Mouse (Mus musculus): ENCODE measurements around the gene Noct. TPM values are rescaled to one million over a fixed set of nuclear protein-coding genes. Genes with fewer than 3 reads are reported as not detected.
"Not testable (repeated sequence)": the region's sequence is repeated elsewhere in the genome, so short reads cannot be mapped to it uniquely, and the experiment has no call there.

Noct gene
- total RNA-seq, 4 experiments from 2014 or later, result 32.2 to 45.2 (median 41.6) TPM

DNA sequence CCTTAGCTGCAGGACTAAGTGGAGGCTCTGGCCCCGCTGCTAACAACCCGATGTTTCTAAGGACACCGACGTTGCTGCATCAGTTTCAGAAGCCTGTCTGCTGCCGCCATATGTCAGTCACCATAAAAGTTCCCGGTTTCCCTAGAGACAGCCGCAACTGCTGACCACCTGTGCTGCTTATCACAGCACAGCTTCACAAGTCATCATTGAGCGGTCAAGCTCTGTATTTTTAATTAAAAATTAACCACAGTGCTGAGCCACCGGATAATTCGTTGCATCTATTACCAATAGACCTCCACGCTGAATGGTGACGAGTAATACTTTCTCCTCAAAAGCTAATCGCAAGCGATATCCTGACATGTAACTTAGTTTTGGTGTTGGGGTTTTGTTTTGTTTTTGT is 19.4 kb upstream of the Noct start:
- DNase-seq (ENCODE audit: low spot score), result no peak

DNA sequence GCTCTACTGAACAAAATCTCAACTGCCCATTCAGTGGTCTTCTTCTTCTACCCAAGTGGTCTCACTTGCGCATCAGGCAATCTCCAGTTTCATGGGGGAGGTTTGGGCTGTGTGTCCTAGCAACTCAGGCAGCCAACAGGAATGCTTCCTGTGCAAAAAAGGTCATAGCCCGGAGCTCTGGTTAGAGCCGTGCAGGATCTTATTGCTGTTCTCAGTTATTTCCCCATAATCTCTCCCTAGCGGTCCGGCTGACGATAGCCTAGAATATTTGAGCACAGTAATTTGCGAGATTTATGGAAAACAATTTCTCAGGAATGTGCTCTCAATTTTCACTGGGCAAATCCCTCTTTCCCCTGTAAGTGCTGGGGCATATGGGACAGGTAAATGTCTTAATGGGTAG is 17.7 kb upstream of the Noct start:
- DNase-seq (ENCODE audit: low spot score), result no peak

DNA sequence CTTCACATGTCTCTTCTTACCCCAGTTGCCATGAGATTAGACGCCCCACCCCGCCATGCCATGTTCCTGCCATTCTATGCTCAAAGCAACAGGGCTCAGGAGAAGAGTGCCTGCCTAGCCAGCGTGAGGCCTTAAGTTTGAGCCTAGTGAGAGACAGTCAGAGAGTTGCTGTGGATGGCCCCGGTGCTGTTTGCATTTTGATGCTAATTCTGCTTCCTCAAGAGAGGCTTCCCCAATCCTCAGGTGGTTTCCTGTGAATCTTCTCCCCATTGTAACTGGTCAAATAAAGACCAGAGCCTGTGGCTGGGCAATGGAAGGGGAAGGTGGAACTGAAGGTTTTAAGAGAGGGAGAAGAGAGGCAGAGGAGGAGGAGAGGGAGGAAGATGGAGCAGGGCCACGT is 15.6 kb upstream of the Noct start:
- no peak for DNase-seq (ENCODE audit: low spot score)

DNA sequence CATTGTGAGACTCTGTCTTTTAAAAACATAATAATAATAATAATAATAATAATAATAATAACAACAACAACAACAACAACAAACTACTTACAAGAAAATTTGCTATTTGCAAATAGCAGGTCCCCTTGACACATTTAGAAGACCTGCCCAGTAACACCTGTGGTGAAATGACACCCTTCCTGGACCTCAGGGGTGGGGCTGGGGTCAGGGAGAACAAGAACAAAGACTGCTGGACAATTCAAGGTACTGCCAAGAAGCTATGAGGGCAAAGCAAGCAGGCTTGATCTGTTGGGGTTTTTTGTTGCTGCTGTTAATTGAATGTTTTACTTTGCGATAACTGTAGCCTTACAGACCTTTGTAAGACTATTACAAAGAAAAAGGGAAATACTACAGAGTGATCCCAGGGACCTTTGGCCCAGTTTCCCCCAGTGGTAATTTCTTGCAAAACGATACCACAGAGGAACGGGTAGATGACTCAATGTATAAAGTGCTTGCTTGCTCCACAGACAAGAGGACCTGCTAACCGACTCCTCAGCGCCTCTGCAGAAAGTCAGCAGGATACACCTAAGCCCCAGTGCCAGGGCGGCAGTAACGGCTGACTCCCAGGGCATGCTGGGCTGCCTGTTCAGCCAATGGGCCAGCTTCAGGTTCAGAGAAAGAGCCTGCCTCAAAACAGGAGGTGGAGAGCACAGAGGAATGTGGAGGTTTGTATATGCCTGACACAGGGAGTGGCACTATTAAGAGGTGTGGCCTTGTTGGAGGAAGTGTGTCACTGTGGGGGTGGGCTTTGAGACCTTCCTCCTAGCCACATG is 14.5 kb upstream of the Noct start:
- DNase-seq (ENCODE audit: low spot score), result no peak

DNA sequence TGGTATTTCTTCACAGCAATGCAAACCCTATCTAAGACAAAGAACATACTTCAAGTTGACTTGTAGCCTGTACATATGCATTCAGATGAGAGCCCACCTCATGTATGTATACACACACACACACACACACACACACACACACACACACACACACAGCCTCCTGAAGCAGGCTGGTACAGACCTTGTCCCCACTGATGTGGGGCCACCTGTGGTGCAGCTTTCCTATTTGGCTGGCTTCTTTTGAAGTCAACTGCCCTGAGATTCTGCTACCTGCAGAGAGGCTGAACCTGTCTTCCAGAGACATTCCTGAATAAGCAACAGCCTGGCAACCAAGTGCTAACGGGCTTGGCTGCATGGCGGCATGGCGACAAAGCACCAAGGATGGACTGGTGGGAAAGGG is 13.8 kb upstream of the Noct start:
- DNase-seq (ENCODE audit: low spot score), result no peak

DNA sequence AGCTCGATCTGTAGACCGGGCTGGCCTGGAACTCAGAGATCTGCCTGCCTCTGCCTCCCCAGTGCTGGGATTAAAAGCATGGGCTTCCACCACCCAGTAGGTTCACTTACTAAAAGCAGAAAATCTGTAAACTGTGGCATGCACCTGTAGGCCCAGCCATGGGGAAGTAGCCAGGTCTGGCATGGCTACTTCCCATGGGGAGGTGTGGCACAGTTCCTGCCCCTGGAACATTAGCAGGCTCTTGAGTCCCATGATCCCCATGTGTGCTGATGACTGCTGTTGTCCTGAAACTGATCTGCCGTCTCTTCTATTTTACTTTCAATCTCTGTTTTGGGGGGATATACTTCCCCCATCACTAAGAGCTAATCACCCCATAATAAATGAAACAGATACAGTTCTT is 11.1 kb upstream of the Noct start:
- DNase-seq (ENCODE audit: low spot score), result no peak

DNA sequence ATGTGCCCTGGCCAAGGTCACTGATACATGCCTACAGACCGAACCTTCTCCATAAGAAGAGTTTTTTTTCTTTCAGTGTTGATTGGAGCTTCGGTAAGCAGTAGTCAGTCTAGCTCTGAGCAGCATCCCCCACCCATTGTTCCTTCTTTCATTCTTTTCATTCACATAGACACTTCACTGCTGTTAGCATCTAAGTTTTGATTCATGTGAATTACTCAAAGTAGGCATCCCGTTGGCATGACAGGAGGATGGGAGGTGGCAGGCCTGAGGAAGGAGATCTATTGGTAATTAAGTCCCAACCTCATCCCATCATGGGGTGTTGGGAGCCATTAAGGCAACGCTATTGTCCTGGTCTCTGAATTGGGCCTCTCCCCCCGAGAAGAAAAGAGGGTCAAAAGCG is 8.6 kb upstream of the Noct start:
- no peak for DNase-seq (ENCODE audit: low spot score)

DNA sequence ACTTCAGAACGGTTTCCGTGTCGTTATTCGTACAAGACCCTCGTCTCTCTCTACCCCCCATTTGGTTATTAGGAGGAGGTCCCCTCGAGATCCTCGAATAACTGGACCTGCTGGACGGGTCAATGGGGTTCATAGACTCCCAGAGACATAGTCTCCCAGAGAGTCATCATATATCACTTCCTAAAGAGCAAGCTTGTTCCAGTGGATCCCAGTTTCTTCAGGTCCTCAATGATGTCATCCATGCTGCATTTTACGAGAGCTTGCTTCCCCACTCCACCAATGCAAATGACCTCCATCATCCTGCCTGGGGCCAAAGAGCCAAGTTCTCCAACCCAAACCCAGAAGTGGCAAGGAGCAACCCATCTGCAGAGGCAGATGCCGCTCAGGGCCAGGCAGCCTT is 7.9 kb upstream of the Noct start:
- DNase-seq (ENCODE audit: low spot score), result not testable (repeated sequence)

DNA sequence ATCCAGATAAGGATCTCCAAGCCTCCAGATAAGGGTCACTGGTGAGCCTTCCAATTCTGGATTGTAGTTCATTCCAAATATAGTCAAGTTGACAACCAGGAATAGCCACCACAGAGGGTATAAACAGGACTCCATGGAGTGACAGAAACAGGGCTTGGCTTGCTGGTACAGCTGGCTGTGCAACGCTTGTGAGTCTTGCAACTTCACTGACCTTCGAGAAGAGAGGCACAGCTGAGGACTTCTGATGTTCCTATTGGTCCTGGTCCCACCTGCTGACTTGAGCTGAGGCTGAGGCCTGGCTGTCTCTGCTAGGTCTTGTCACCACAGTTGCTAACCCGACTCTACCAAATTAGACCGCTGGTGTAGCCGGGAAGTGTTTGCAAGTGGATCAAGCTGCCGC is 5.9 kb upstream of the Noct start:
- DNase-seq (ENCODE audit: low spot score), result not testable (repeated sequence)

DNA sequence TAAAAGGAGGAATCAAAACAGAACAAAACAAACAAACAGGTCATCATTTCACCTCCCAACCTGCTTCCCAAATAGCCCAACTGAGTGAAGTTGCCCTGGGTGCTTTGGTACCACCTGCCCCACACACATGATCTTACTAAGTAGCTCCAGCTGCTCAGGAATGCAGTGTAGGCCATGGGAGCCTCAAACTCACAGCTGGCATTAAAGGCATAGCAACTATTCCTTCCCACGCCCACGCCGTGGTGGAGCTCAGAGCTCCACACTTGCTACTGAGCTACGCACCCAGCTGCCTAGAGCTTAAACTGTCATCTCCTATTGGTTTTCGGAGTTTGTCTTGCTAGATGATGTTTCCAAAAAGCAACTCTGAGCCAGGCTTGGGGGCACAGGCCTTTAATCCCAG is 5.0 kb upstream of the Noct start:
- no peak for DNase-seq (ENCODE audit: low spot score)

DNA sequence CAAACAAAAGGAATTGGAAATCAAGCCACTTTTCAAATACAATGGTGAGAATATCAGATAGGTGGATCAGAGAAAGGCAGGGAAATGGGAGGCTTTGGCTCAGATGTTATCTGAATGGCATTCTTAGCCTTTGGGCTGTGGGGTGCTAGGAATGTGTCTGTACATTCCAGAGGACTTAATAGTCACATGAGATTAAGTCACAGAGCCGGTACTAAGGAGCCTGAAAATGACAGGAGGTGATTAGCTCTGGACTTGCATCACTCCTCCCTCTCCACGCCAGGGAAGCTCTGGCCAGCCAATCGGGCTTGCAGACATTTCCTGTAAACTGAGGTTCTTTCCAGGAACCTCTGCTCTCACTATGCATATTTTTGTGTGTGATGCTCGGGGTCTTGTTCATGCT is 3.4 kb upstream of the Noct start:
- no peak for DNase-seq (ENCODE audit: low spot score)

DNA sequence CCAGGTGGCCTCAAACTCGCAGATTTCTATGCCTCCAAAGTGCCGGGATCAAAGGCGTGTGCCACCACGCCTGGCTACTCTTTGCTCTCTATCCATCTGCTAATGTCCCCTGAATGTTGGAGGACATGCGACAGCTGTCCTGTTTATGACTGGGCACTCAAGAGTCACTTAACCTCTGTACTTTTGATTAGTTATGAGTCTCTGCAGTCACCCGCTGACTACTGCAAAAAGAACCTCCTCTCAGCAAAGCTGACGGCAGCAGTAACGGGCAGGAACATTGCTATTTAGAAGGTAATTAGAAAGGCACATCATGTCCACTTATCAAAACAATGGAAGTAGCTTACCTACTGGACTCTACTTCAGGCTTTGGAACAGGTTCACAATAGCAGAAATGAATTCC is 2.4 kb upstream of the Noct start:
- DNase-seq (ENCODE audit: low spot score), result no peak

DNA sequence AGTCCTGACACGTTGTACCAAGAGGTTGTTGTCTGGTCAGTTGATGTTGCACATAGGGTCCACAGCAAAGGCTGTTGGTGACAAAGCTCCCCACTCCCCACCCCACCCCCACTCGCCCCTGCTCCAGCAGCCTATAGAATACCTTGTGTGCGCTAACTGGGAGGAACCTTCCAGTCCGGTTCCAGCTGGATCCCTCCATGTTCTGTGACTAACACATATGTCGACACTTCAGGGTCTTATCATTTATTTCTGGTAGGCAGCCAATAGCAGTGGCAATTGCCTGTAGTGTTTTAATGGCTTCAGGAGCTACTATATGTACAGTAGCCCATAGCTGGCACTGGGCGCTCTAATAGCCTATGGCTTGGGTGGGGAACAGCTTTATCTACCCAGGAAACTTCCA is 1.9 kb upstream of the Noct start:
- no peak for DNase-seq (ENCODE audit: low spot score)

DNA sequence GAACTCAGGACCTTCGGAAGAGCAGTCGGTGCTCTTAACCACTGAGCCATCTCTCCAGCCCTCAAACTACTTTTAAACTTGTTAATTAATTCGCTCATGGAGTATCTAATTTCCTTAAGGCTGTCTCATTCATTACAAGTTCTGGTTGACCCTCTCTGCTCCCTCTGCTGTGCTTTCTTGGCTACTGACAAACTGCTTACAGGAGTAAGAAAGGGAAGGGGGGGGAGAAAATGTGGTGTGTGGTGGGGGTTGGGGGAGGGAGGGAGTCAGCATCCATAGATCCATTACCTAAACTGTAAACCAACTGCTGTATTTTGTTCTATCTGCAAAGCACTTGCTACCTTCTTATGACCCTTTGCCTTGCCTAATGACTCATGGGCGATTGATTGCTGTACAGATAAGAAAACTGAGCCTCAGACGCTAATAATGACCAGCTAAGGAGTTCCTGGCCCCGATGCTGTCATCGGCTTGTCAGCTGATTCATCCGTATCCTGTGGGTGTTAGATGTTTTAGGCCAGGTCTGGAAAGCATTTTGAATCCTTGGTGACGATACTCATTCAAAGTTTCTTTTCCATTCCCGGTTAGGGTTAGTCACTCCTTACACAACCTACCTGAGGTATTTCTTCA is 1.3 kb upstream of the Noct start:
- no peak for DNase-seq (ENCODE audit: low spot score)

DNA sequence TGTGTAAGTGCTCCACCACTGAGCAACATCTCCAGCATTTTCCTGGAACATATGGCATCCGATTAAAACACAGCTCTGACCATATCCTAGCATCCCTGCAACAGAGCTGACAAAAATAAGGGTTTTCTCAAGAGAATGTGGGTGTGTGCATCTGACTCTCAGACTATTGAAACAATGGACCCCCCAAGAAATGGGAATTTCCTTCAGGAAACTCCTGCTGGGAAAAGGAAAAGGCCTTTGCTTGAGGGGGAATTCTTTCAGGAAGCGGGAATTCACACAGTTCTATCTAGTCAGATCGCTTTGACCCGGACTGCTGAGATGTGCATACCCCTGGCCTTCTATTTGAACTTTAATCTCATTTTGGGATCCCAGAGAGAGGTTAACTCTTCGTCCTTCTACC is 691 bp upstream of the Noct start:
- DNase-seq (ENCODE audit: low spot score), result no peak

DNA sequence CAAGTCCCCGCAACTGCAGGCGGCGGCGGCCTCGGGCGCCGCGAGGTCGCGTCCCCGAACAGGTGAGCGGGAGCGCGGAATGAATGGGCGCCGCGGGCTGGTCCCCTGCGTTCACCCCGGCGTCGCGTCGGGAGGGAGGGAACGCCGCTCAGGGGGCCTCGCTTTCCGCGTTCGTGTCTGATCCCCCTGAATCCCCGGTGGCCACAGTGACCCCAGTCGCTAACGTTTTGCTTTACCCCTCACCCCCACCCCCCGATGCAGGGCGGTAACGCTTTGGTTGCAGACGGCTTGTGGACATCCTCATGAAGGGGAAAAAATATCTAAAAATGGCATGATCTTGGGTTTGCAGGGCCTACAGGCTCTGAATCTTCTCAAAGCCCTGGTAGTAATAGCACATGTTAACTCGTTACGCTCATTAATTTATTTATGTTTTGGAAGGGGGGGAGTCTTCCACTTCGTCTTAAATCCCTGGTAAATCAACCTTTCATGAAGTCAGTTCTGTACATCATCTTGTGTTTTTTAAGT is 1.0 kb downstream of the Noct start:
- DNase-seq (ENCODE audit: low spot score), result no peak

DNA sequence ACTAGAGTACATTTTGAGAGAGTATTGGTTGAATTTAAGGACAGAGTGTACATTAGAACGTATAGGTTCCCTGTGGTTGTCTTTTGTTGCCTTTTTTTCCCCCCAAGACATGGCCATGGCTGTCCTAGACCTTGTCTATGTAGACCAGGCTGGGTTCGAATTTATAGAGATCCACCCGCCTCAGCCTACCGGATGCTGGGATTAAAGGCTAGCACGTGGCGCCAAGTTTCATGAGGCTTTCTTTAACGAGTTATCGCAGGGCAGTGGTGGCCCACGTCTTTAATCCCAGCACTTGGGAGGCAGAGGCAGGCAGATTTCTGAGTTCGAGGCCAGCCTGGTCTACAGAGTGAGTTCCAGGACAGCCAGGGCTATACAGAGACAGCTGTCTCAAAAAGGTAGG is 1.7 kb downstream of the Noct start:
- DNase-seq (ENCODE audit: low spot score), result no peak

DNA sequence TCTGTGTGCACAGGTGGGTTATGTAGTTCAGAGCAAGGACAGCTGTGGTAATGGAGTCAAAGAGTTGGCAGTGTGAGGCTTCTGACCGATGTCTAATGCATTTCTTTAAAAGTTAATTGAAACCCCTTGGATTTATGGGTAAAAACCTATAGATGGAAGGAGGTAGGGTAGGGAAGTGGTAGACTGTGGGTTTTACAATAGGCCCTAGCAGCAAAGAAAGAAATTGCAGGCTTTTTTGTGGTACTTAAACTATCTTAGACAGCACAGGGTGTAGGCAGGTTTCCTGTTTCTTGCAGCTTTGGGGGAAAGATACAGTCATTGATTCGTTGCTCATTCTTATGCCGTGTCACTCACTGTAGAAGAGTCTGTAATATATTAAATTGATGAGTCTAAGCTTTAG is 2.4 kb downstream of the Noct start:
- no peak for DNase-seq (ENCODE audit: low spot score)

DNA sequence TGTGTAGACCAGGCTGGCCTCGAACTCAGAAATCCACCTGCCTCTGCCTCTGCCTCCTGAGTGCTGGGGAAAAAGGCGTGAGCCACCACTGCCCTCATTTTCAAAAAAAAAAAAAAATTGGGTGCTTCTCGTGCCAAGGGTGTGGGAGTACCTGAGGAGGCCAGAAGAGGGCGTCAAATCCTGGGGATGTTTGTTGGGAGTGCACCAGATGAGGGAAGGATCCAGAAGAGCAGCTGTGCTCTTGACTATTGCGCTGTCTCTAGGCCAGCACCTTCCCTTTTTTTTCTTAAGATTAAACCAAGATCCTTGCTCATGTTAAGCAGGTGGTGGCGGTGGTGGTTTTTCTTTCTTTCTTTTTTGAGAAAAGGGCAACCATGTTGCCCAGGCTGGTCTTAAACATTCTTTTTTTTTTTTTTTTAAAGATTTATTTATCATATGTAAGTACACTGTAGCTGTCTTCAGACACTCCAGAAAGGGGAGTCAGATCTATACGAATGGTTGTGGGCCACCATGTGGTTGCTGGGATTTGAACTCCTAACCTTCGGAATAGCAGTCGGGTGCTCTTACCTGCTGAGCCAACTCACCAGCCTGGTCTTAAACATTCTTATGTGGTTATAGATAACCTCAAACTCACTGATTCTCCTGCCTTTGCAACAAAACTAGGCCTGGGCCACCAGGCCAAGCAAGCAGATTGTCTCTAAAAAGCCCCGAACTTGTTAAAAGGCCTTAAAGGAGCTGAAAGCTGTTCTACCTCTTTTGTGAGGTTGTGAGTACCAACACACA is 4.0 kb downstream of the Noct start:
- peak; percentile 60 for DNase-seq (ENCODE audit: low spot score)

DNA sequence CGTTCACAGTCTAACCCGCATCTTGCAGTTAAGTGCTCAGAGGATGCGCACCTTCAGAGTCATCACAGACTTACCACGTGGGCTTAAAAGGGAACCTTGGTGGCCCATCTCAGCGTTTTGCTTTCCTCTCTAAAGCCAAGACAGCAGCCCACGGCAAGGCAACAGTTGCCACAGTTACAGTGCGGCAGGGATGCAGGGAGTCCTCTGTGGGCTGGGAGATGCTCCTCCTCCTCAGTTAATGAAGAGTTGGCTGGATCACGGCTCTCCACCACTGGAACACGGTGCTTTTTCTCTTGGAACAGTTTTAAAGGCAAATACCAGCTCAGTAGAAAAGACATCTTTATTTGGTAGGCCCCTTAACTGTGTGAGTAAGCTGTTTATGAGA is 4.6 kb downstream of the Noct start:
- no peak for DNase-seq (ENCODE audit: low spot score)

DNA sequence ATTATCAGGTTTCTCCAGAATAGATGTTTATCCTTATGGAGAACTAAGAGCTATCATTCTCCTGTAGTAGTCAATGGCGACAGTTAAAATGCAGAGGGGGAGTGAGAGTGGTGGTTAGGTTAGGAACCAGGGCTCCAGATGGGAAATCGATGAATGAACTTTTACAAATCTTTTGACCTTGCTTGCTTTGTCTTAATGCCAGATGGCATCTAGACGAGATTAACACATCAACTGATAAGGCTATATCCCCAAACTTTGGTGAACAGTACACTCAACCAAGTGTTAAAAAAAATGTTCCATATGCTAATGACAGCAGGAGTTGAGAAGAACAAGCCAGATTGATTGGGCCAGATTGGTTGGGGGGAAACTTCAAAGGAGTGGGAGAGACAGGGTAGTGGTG is 5.0 kb downstream of the Noct start:
- no peak for DNase-seq (ENCODE audit: low spot score)

DNA sequence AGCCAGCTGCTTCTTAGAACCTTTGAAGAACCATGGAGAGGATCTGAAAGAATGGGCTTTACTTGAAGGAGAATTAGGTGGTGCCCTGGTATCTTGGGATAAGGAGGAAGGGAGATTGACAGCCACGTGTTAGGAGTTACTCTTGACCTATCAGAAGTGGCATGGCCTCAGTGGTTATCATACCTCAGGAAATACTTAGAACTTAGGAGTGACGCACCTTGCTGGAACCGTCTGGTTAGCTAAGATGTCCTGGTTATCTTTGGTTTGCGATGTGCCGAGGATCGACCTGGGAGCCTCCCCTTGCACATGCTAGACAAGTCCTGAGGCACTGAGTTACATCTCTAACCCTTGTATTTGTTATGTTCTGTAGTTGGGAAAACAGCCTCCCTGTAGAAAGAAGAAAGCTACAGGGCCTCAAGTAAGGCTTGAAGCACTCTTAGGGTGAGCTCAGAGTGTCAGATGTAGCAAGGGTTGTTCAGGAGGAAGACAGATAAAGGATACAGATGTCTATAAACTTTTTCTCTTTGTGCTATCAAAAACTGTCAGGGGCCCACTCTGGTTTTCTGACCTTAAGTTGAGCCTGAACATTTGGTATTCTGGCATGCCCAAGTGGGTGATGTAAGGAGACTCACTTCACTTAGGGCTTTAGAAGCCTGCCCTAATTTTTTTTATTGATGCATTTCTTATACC is 6.0 kb downstream of the Noct start:
- no peak for DNase-seq (ENCODE audit: low spot score)
